Mouse (Mus musculus) neural tube, embryonic 10.5 days (tissue): ENCODE results near the gene Cttnbp2nl.

Source experiments
- DNase-seq: peaks from one replicate; pipeline ENCODE4 v3.0.0-alpha.2; 2017; ENCODE audit warnings: low spot score; ENCODE audit errors: extremely low spot score

Cttnbp2nl gene

DNA sequence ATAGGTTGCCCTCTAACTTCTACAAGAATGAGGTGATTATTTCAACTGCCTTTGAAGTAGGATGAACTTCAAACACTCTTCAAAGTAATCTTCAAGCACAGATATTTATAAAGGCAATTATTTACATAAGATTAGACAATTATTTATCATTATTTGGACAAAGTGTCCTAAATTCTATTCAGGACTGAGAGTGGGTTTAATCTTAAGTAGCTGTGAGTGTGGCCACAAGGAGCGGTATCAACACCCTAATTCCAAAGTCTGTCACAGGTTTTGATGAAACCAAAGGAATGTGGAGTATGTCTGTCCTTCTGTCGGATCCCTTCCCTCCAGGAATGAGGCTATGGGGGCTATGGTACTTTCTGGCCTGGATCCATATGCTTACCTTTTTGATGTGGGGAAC lies 38.0 kb downstream of the Cttnbp2nl start:
- no peak for DNase-seq

DNA sequence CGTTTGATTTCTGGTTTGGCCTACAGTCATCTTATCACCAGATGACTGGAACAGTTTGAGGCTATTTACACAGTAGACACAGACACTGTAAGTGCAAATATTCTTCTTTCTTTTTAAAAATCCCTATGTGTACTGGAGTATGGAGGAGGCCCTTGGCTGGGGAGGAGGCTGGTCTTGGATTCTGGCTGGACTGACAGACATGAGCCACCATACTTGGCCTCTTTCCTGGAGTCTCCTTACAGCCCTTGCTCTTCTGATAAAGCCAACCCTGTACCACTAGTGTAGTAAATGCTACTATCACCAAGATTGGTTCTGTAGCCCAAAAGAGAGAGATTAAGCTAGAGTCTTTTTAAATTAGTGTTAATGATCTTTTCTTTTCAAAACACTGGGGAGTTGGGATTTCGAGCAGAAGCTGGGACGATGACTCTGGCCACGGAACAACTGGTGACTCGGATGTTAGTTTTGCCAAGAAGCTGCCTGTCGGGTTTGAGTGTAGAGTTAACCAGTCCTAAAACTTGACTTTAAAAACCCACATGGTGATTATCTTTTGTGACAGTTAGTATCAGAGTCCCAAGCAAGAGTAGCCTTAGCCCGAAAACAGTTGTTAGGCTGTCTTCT lies 40.1 kb downstream of the Cttnbp2nl start:
- no peak for DNase-seq

DNA sequence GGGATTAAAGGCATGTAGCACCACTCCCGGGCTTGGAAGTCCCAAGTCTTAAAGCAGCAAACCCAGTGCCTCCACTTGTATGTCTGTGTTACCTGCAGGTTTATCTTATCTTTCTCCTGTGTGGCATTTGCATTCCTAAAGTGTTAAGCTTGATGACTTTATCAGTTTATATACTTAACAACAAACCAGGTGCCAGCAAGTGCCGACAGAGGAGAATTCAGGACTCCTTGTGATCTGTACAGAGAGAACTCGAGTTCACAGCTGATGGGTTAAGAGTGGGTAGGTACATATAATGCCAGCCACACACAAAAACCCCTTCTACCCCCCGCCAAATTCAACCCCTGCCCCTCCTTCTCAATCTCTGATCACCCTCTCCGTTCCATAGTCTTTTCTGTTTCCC lies 41.1 kb downstream of the Cttnbp2nl start:
- DNase-seq: no peak

DNA sequence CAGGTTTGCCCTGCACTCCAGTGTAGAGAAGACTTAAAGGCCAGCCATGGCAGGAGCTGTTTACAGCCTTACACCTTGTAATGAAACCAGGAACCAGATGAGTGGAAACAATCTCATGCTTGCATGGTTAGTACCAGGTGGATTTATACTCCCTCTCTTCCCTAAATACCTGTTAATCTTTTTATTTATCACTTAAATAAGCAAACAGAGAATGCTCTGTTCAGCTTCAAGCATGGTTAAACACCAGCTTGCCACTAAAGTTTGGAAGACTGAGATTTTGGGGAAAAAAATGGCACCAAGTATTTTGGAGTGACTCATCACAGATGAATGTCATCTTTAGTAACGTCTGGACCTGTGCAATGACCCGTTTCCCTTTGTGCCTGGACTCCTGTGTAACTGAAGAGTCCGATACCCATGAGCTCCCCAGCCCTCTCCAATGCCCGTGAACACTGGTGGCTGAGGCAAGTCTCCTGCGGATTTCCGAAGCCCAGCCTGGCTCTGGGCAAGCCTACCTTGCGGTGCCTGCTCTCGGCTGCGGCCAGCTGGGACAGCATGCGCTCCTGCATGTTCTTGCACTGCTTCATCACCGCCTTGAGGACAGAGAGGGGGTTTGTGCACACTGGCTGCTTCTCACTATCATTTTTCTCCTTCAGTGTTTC lies 42.1 kb downstream of the Cttnbp2nl start:
- DNase-seq: no peak

DNA sequence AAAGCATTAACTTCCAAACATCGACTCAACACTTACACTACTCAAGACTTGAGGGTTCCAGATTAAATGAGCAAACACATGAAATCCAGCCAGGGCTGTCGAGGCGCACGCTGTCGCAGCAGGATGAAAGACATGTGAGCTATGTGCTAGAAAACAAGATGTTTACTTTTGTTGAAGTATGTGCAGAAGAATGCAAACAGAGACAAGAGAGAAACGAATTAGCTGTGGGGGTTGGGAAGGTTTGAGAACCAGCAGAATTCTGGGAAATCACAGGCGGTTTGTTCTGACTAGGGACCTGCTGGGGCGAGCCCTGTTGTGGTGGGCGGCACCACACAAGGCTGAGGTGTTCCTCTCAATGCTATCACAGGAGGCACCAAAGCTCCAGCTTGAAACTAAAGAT lies 44.9 kb downstream of the Cttnbp2nl start:
- no peak for DNase-seq

DNA sequence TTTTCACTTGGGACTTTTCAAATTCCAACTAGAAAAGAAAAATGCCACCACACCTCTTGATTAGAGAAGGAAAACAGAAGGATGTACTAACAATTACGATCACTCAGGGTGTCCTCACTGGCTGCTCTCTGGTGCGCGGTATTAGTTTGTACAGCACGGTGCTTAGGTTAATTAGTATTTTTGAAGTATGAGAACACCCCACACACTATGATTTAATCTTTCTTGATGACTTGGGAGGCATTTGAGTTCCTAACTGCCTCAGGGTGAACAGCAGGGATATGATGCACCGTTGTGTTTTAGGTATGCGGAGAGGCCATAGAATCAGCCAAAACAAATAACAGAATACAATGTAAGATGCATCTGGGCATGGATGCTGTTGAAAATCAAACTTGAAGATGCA lies 46.8 kb downstream of the Cttnbp2nl start:
- DNase-seq: no peak

DNA sequence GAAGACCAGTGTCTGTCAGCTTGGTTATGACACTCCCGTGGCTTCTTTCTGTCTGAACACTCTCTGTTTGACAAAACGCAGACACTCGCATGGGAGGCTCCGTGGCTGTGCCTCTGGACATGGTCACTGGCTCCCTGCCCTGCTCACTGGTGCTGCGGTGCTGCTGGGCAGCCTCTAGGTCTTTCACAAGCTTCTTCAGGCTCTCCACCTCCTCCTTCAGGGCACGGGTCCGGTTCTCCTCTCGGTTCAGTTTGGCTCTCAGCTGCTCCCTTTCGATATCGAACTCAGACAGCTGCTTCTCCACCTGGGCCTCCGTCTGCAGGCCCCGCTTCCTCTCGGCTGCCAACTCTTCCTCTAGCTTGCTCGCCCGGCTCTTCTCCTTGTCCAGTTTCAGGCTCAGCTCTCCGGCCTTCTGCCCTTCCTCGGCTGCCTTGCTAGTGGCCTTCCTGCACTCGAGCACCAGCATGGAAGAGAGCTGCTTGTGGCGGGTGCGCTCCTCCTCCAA lies 47.3 kb downstream of the Cttnbp2nl start:
- DNase-seq: no peak

DNA sequence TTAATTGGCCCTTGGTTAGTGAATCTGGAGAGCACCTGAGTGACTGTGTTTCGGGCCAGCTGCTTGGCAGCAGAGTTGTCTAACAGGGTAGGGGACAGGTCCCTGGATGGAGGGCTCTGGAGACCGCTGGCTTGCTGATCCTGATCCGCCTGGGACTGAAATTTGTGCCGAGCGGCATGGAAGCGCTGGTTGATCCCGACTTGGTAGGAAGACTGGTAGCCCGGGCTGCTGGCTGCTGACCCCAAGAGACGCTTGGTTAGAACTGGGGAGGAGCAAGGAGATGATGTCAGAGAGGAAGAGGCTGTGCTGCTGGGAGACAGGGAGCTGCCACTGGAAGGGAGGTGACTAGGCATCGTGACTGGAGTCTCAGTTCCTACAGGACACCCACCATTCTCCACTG lies 47.9 kb downstream of the Cttnbp2nl start:
- no peak for DNase-seq

DNA sequence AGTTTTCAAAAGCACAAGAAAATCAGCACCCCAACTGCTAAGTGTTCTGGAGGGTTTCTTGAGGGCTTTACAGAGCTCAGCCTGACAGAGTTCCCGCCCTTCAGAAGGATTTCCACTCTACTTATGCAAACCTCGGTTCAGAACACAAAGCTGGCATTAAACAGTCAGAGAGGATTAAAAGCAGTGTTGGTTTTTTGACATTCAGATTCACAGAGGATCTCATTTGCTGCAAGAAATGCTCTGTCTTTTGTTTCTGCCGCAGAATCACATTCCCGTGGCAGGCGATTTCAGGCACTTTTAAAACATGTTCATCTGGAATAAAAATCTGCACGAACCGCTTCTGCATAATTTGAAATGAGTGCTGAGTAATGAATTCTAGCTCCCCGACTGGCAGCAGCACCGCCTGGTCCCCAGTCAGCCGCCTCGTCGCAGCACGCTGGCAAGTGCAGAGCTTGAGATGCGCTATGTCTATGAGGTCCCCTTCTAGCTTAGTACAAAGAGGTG lies 48.9 kb downstream of the Cttnbp2nl start:
- DNase-seq: no peak

DNA sequence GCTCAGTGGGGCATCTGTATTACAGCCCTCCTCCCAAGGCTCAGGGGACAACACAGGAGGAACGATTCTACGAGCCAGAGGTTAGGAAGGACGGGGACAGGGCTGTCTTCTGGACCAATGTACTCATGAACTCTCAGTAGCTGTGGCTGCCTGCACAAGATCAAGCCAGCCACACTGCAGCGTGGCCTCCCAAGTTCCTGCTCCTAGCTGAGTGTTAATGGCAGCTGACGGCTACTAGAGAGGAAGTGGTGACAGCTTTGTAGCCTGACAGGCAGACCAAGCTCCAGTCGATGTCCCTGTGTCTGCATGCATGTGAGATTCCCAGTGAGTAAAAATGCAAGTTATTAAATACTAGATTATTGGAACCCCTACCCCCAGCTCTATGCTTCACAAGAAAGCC lies 51.6 kb downstream of the Cttnbp2nl start:
- no peak for DNase-seq

DNA sequence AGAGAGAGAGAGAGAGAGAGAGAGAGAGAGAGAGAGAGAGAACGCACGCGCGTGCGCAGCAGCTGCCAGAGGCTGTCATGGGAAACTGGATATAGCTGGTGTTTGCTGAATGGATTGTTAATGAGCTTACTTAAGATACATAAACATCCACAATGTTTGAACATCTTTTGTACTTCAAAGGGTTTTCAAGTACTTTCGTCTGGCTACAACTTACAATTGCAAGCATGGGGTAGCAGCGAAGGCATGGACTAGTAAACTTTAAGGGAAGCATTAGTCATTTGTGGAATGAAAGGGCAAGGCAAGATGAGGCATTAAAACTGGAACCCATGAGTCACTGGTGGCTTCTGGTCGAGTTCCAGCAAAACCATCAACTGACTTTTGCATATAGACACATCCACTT lies 52.4 kb downstream of the Cttnbp2nl start:
- DNase-seq: no peak

DNA sequence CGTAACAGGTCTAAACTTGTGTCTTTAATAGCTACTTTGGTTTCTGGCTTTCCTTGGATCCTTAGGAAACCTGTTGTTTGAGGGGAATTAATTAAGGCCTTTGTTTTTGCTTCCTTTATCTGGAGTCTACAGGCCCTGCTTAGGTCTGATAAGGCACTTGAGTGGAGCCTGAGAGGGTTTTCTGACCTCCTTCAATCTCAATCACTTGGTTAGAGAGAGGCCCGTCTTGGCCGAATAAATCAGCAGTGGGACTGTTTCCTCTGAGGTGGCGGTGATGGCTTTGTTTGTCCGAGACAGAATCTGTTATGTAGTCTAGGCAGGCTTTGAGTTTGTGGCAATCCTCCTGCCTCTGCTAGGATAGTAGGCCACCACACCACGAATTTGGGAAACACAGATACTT lies 55.4 kb downstream of the Cttnbp2nl start:
- DNase-seq: no peak

DNA sequence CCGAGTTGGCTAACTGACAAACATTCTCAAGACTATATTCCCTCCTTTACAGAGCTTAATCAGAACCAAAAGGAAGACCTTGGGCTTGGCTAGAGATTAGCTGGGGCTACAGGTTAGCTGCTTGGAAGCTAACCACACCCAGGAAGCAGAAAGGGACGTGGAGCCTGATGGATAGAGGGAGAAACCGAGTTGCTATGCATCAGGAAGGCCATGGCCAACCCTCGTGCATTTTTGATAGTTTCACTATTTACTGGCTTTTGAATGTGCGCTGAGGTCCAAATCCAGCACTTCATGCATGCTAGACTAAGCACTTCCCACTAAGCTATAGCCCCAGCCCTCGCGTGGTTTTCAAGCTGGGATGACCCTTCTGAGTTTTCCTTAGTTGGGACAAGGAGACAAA lies 57.2 kb downstream of the Cttnbp2nl start:
- no peak for DNase-seq

DNA sequence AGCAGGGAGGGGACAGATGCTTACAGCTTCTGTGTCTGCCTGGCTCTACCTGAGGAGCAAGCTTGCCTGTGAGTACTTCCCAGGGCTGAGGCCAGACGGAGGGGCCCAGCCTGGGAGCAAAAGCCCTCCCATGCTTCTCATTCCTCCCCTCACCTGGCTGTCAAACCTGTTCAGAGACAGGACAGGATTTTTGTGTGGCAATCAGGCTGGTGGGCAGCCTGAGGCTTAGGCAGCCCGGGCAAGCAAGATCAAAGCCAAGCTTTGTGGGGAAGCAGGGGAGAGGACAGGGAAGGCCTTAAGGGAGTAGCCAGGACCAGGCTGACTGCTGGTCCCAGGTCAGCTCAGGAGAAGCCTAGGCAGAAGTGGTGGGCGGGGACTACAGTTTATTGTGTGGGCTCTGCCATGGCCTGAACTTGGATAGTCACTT lies 58.5 kb downstream of the Cttnbp2nl start:
- DNase-seq: no peak

DNA sequence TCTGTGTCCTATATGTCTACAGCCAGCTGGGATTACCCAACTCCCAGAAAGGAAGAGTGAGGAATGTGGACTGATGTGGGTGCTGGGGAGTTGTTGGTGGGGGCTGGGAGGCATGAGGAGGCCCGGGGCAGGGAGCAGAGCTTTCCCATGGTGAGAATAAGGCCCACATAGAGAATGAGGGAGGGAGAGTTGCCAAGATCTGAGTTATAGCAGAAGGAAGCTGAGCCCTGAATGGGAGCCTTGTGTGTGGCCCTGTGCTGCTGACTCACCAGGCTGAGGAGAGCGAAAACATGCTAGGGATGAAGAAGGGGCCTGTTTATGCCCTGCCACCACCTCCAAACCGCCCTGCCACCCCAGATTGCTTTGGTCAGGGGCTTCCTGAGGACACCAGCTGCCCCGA lies 59.1 kb downstream of the Cttnbp2nl start:
- DNase-seq: no peak

DNA sequence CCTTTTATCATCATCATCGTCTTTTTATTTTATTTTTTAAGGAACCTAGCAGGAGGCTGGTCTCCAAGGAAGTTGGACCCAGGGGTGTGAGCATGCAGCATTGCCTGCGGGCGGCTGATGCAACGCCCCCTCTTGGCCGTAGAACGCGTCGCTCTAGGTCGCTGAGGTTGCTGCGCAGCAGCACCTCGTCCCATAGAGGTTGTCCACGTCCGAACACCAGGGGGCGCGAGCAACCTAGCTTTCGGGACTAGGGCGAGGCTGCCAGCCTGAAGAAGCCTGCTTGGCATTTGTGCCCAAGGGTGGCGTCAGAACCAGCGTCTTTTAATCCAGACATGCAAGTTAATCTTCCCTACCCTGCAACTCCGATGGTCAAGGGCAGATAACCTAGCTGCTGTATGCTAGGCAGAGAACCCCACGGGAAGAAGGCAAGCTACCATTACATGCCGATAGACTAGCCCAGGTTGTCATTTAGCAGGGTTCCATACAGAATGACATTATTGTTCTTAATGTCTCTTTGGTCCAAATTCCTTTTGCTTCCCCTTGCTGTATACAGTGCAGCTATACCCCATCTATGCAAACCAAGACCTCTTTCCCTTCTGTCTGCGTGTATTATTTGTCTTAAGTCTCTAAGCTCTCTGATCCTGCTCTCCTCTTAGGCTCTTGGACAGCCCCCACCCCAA lies 60.1 kb downstream of the Cttnbp2nl start:
- peak; percentile 86 for DNase-seq

DNA sequence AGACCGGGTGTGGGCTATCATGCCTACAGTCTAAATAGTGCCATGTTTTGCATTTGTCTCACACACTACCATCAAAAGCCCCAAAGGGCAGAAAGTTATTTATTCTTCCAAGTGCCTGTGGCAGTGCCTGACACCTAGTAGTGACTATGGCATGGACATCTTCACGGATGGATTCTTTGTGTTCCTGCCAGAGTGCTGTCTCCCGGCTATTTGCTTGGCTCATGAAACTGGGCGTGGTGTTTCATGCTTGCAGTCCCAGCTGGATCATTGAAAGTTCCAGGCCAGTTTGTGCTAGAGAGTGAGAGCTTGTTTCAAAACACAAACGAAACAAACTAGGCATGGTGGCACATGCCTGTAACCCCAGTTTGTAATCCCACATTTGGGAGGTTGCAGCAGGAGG lies 61.2 kb downstream of the Cttnbp2nl start:
- DNase-seq: no peak

DNA sequence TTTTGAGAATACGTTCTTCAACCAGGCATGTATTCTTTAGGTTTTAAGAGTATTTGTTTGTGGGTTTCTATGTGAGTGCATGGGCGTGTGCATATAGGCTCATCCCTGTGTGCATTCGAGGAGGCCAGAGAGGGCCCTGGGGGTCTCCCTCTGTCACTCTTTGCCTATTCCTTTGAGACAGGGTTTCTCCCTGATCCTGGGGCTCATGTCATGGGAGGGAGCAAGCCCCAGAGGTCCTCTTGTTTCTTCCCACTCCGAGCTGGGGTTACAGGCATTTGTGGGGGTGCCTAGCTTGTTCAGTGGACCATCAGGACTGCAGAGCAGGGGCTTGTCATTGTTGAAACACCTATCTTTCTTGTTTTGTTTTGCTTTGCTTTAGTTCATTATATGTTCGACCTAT lies 65.1 kb downstream of the Cttnbp2nl start:
- DNase-seq: no peak

DNA sequence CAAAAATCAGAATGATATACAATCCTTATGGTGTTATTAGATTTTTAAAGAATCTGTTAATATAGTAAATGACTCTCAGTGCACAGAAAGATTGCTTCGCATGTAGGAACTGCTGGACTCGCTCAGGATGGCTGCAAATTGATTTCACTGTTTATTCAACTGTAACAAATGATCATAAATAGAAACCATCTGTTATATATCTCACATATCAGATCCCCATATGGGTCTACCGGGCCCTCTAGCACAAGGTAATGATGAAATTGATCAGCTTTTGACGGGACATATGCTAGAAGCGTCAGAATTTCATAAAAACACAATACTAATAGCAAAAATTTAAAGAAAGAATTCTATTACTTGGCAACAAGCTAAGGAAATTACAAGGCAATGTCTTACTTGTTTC lies 73.2 kb downstream of the Cttnbp2nl start:
- no peak for DNase-seq

DNA sequence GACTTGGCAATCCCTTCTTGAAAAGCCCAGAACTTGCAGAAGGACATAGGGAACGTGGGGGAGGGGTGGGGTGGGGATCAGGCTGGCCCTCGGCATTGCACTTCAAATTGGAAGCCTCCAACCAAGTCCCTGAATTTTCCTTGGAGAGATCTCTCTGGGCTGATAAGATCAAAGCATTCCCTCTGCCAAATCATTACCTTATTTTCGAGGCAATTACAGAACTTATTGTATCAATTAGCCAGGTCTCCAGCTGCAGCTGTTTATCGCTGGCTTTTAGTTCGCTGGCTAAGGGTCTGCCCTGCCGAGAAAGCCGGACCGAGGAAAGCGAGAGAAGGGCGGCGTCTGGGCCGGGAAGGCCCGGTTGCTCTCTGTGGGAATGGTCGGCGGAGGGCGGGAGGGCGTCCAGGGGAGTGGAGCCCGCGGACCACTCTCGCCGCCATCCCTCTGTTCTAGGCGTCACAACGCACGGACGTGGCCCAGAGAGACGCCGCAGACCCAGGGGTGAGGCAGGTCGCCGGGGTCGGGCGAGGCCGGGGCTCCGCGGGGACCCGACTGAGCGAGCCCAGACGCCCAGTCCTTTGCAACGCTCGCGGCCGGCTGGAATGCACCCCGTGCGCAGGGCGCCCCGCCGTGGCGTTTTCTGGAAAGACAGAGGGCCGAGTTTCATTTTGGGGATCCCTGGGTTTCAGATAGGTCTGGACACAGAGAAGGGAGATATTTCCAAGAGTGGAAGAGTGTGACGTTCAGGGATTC lies 85.2 kb downstream of the Cttnbp2nl start:
- DNase-seq: peak; percentile 92

DNA sequence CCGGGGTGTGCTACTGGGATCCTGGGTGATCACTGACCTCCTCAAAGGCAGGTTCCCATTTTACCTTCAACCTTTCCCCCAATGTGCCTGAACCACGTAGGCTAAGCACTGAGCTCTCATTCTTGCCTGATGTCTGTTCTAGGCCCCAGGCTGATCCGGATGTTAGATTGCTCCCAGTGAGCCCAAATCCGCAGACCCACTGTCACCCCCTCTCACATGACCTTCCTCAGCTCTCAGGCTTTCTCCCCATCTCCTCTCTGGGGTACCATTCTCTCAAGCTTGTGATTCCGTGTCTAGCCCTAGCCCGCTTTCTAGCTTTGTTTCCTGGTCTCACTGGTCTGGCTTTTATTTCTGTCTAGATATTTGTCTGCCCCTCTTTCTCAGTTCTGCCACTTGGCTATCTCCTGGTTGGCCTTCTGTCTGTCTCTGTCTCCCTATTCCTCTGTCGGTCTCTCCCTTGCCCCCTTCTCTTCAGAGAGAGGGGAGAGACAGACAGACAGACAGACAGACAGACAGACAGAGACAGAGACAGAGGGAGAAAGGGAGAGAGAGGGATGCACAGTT lies 86.9 kb downstream of the Cttnbp2nl start:
- no peak for DNase-seq
